Comparison of ENCODE assay signal across 18 mouse cellular contexts in genomic region chr4:40821303-40822023, GRCm38 (mm10). TPM values are rescaled to one million over a fixed set of nuclear protein-coding genes. Genes with fewer than 3 reads are reported as not detected.
A peak's percentile ranks its signal among the peaks of the same experiment; 100 is the strongest.
DNase-seq lines count a peak whose midpoint lies in the region; ATAC-seq and TF ChIP-seq lines count a peak whose summit lies in the region.
"Had no signal": no experiment of that assay in that cellular context is flagged by ENCODE, and none has a peak within 500 bp of the region (broad histone marks: within the 10 kb centered on the region; RNA-seq: fewer than 3 reads in every experiment).

No protein-coding gene starts in this region.

- peak overlapping the region; percentile 80 for H3K27ac ChIP-seq in heart, embryonic 15.5 days
- no peak overlapping the region for H3K27ac ChIP-seq in lung, postnatal 0 days (ENCODE audit: low read length)
- H3K27ac ChIP-seq: embryonic facial prominence, embryonic 13.5 days; limb, embryonic 13.5 days; midbrain, embryonic 12.5 days; stomach, postnatal 0 days had no signal

- H3K9ac ChIP-seq in heart, embryonic 15.5 days = no peak overlapping the region
- H3K9ac ChIP-seq in lung, postnatal 0 days (replicated peaks; ENCODE audit: low read depth) = no peak overlapping the region; the same call in 1 of the 2 replicates
- H3K9ac ChIP-seq: embryonic facial prominence, embryonic 13.5 days; limb, embryonic 13.5 days; midbrain, embryonic 12.5 days had no signal

- no peak for ATAC-seq in heart, embryonic 15.5 days (replicated peaks; ENCODE audit: insufficient number of reproducible peaks, insufficient read depth, low FRiP score, low read depth)
- peak; percentile 33 for ATAC-seq in lung, postnatal 0 days
- peak; percentile 42 for ATAC-seq in inflammation-experienced regulatory T-cells, adult 6 months

- intact Hi-C loops in heart, postnatal 25 days (cut with DNase I) = loop anchor here (1.0 to 2.0 kb wide), 2 partner anchors 12 to 31 kb away; no protein-coding TSS in a partner anchor

- peaks cover 29% of the 10 kb centered on the region for H3K36me3 ChIP-seq in heart, embryonic 15.5 days
- peaks cover 17% of the 10 kb centered on the region; the same call in 1 of the 2 replicates for H3K36me3 ChIP-seq in lung, postnatal 0 days (ENCODE audit: insufficient read depth, low read length)

- no peak overlapping the region for H3K4me2 ChIP-seq in heart, embryonic 15.5 days
- no peak overlapping the region for H3K4me2 ChIP-seq in lung, postnatal 0 days (replicated peaks; ENCODE audit: low read depth, low read length)
- H3K4me2 ChIP-seq: embryonic facial prominence, embryonic 13.5 days; limb, embryonic 13.5 days; midbrain, embryonic 12.5 days had no signal

- 65% methylated on average over 8 of the region's 8 CpGs for WGBS in heart, embryonic 15.5 days
- 63% methylated on average over 8 of the region's 8 CpGs for WGBS in lung, postnatal 0 days

- peaks cover 70% of the 10 kb centered on the region for H3K4me1 ChIP-seq in heart, embryonic 15.5 days (replicated peaks)
- peaks cover 6% of the 10 kb centered on the region; the same call in 1 of the 2 replicates for H3K4me1 ChIP-seq in lung, postnatal 0 days (ENCODE audit: insufficient read depth, low read depth, low read length)

- peak; percentile 85 for TF ChIP-seq EP300 in lung, postnatal 0 days (IDR thresholded peaks at IDR 0.05)

- H3K9me3 ChIP-seq in heart, embryonic 15.5 days (replicated peaks) = no peaks in the 10 kb centered on the region
- H3K9me3 ChIP-seq in lung, postnatal 0 days (ENCODE audit: low read length) = no peaks in the 10 kb centered on the region
- H3K9me3 ChIP-seq: embryonic facial prominence, embryonic 13.5 days; limb, embryonic 13.5 days; midbrain, embryonic 12.5 days had no signal

- DNase-seq in adrenal gland, adult 2 months = peak; percentile 54
- DNase-seq in adrenal gland, adult 18-20 months (ENCODE audit: low spot score in 2 of 2) = no peak
- no peak for DNase-seq in heart, postnatal 25 days (ENCODE audit: low spot score)
- DNase-seq in lung, postnatal 0 days (ENCODE audit: low spot score) = peak; percentile 70
- no peak for DNase-seq in lung, postnatal 14 days
- no peak for DNase-seq in cerebellum, postnatal 4 days (ENCODE audit: low spot score in 2 of 2)
- DNase-seq: adrenal gland, adult 8-10 months; cerebellum, adult 18-20 months; kidney, postnatal 14 days; layer of hippocampus, adult 9-11 months; right cerebral cortex, postnatal 14 days; thymus, postnatal 36 days had no signal

- no peak overlapping the region for H3K4me3 ChIP-seq in heart, embryonic 15.5 days
- H3K4me3 ChIP-seq in lung, postnatal 0 days (ENCODE audit: low read depth, low read length) = no peak overlapping the region
- H3K4me3 ChIP-seq: embryonic facial prominence, embryonic 13.5 days; limb, embryonic 13.5 days; midbrain, embryonic 12.5 days had no signal

- no peaks in the 10 kb centered on the region for H3K27me3 ChIP-seq in heart, embryonic 15.5 days
- no peaks in the 10 kb centered on the region for H3K27me3 ChIP-seq in lung, postnatal 0 days (replicated peaks; ENCODE audit: insufficient read depth, low read length)
- H3K27me3 ChIP-seq: embryonic facial prominence, embryonic 13.5 days; limb, embryonic 13.5 days; midbrain, embryonic 12.5 days had no signal

- TF ChIP-seq CTCF in lung, postnatal 0 days (IDR thresholded peaks at IDR 0.05) = no peak

RNA-seq across cellular contexts. Expression of gene B4galt1, which starts 32.3 kb away (rescaled TPM):
- 10 to 100 TPM; 53.0 to 67.7 TPM for total RNA-seq in adrenal gland, adult 2 months (2021)
- polyA plus RNA-seq in adrenal gland, adult 2 months (2012; rRNA removed) = 166 and 197 TPM in 2 replicates
- 10 to 100 TPM; 53.1 to 62.5 TPM for total RNA-seq in adrenal gland, adult 18-20 months (2021)
- polyA plus RNA-seq in heart, embryonic 15.5 days (2015; fragmentation: Nextera tagmentation; extraction: Ambion mirVana) = 53.7 and 59.5 TPM in 2 replicates
- 10 to 100 TPM; 58.2 to 70.4 TPM for total RNA-seq in heart, postnatal 25 days (2021)
- 82.9 and 89.4 TPM in 2 replicates for polyA plus RNA-seq in lung, postnatal 0 days (2015; fragmentation: Nextera tagmentation; extraction: Ambion mirVana)
- polyA plus RNA-seq in inflammation-experienced regulatory T-cells, adult 6 months (2017; shearing (Covaris generic)) = 10 to 100 TPM; 47.2 to 79.0 (median 56.0) TPM

Comparison
In these comparisons a context has a peak if more than half of its experiments do, and no peak if none do; other contexts are left out.
1. DNase-seq: peak in adrenal gland, adult 2 months (single experiment) and lung, postnatal 0 days (single experiment); none in adrenal gland, adult 18-20 months (0 of 2), heart, postnatal 25 days (single experiment), lung, postnatal 14 days (single experiment) and cerebellum, postnatal 4 days (0 of 2).